Mouse (Mus musculus): Measurements from ENCODE around the gene Rdh16f1. TPM values are rescaled to one million over a fixed set of nuclear protein-coding genes. Genes with fewer than 3 reads are reported as not detected.
A peak's percentile ranks its signal among the peaks of the same experiment; 100 is the strongest.
"Not testable (repeated sequence)": the region's sequence is repeated elsewhere in the genome, so short reads cannot be mapped to it uniquely, and the experiment has no call there.

Gene Rdh16f1
- polyA plus RNA-seq, 1 experiment, result not detected

DNA sequence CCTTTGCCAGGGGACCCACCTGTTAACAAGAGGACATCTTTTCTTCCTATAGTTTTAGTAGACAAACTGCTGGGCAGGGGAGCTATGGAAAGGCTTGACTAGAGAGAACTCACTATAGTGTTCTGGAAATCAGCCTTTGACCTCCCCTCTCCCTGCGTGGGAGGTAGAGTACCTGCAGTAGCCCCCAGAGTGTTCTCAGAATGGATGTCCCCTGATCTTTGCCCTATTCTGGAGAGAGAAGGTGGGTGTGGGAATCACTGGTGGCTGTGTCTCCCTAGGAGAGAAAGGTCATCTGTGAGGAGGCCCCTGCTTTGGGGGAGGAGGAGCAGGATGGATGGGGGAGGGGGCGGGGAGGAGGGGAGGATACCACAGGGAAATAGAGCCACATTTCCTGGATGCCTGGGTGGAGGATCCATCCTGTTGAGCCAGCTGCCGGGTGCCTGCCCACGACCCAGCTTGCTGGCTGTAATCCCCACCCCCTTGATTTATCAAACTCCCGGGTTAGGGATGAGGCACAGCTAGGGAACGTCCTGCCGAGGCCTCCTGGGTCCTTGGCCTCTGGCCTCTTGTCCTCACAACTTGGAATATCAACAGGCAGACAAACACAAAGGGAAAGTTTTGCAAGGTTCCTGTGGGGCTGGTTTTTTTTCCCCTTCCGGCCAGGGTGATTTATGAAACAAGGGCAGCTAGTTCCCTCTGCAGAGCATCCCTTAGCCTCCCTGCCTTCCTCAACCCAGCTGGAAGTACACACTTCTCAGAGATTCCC is 10.6 kb upstream of the Rdh16f1 start:
- H3K27me3 ChIP-seq (ENCODE audit: control insufficient read depth, insufficient read depth, low read length), result no peaks in the 10 kb centered on the region
- H3K27ac ChIP-seq (ENCODE audit: control insufficient read depth, insufficient read depth, low read depth, low read length), result no peak overlapping the region
- H3K36me3 ChIP-seq (ENCODE audit: control insufficient read depth, insufficient read depth, low read length), result no peaks in the 10 kb centered on the region; the same call in 1 of the 2 replicates
- no peak overlapping the region for H3K4me3 ChIP-seq (ENCODE audit: control insufficient read depth, low read depth, low read length)
- peaks cover 14% of the 10 kb centered on the region for H3K4me1 ChIP-seq (ENCODE audit: control insufficient read depth, insufficient read depth, low read length)
- TF ChIP-seq POLR2A (IDR thresholded peaks at IDR 0.05; ENCODE audit: control insufficient read depth, low read depth, low read length), result no peak

DNA sequence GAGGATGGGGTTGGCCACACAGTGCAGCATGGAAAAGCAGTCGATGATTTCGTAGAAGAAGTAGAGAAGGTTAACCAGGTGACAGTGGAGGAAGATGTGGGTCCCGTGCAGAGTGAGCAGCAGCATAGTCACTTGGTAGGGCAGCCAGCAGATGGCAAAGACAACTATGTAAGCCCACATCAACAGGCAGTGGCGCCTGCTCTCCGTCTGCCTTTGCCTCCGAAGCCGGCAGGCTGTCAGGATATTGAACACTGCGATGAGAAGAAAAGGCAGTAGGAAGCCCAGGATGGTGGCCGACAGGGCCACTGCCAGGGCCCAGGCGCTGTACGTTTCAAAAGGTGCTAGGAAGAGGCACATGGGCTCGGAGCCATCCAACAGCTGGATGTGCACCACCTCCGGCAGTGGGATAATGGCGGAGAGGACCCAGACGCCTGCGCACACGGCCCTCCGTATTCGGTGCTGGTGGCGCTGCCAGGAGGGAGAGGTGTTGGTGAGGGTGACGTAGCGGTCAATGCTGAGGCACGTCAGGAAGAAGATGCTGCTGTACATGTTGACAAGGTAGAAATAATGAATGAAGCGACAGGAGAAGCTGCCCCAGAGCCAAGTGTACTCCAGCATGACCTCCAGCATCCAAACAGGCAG is 9.3 kb upstream of the Rdh16f1 start:
- Histone ChIP-seq H3K27me3 (ENCODE audit: control insufficient read depth, insufficient read depth, low read length) (no peaks in the 10 kb centered on the region), H3K36me3 (ENCODE audit: control insufficient read depth, insufficient read depth, low read length) (no peaks in the 10 kb centered on the region), H3K27ac (ENCODE audit: control insufficient read depth, insufficient read depth, low read depth, low read length) (peak overlapping the region; percentile 12), H3K4me3 (ENCODE audit: control insufficient read depth, low read depth, low read length) (peak overlapping the region; percentile 22), H3K4me1 (ENCODE audit: control insufficient read depth, insufficient read depth, low read length) (peaks cover 14% of the 10 kb centered on the region)
- TF ChIP-seq CTCF (IDR thresholded peaks at IDR 0.05; ENCODE audit: control insufficient read depth, insufficient read depth, insufficient replicate concordance, low read depth, low read length) (no peak), POLR2A (IDR thresholded peaks at IDR 0.05; ENCODE audit: control insufficient read depth, low read depth, low read length) (no peak)

DNA sequence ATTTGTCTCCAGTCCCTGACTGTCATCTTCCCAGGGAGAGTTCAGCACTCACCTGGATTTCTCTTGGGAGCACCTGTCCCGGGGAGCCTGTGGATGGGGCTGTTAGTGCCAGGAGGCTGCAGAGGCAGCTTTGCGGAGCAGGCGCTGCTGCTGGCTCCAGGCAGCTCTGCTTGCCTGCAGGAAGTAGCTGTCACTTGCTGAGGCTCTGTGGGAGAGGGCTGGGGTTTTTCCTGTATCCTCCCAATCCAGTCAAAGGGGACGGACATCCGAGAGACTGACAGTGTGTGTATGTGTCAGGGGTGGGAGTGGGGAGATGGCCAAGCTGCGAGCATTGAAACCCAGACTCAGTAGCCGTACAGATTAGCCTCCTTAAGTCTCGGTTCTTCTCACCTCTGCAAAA is 8.0 kb upstream of the Rdh16f1 start, which contains the start of gene Gpr182:
Gpr182 (minus strand) TSS at position 185 of the 400 bp plus-strand sequence.
- no peak for TF ChIP-seq POLR2A (IDR thresholded peaks at IDR 0.05; ENCODE audit: control insufficient read depth, low read depth, low read length)
- no peak for TF ChIP-seq CTCF (IDR thresholded peaks at IDR 0.05; ENCODE audit: control insufficient read depth, insufficient read depth, insufficient replicate concordance, low read depth, low read length)
- H3K27ac ChIP-seq (ENCODE audit: control insufficient read depth, insufficient read depth, low read depth, low read length), result no peak within 1 kb of the TSS
- H3K36me3 ChIP-seq (ENCODE audit: control insufficient read depth, insufficient read depth, low read length), result no peaks in the 10 kb centered on the region
- H3K4me1 ChIP-seq (ENCODE audit: control insufficient read depth, insufficient read depth, low read length), result peaks cover 22% of the 10 kb centered on the region
- H3K27me3 ChIP-seq (ENCODE audit: control insufficient read depth, insufficient read depth, low read length), result no peaks in the 10 kb centered on the region
- H3K4me3 ChIP-seq (ENCODE audit: control insufficient read depth, low read depth, low read length), result peak within 1 kb of the TSS; percentile 2; the same call in 1 of the 2 replicates

DNA sequence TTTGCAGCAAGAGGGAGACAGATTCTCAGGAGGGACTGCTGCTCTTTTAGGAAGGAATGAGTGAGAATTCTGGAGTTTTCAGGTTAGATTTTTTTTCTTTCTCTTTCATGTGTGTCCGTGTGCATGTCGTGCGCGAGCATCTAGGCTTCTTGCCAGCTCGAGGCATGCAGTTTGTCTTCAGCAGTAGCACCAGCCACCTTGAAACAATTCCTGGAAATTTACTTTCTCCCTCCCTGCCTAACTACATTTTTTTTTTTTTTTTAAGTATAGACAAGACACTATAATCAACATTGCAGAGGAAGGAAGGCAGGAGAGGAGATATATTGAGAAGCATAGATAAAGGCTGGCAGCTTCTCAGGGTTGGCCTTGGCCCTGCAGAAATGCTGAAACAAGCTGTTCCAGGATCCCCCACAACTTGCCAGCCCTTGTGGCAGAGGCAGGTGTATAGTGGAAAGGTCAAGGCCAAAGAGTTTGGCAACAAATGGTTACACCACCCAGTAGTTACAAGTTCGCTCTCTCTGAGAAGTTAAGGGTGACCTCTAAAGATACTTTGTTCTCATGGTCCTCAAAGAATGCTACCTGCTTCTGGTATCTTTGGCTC is 4.9 kb upstream of the Rdh16f1 start:
- Histone ChIP-seq H3K4me3 (ENCODE audit: control insufficient read depth, low read depth, low read length) (no peak overlapping the region), H3K27me3 (ENCODE audit: control insufficient read depth, insufficient read depth, low read length) (no peaks in the 10 kb centered on the region), H3K4me1 (ENCODE audit: control insufficient read depth, insufficient read depth, low read length) (peaks cover 21% of the 10 kb centered on the region), H3K36me3 (ENCODE audit: control insufficient read depth, insufficient read depth, low read length) (no peaks in the 10 kb centered on the region), H3K27ac (ENCODE audit: control insufficient read depth, insufficient read depth, low read depth, low read length) (peak overlapping the region; percentile 71)
- TF ChIP-seq POLR2A (IDR thresholded peaks at IDR 0.05; ENCODE audit: control insufficient read depth, low read depth, low read length) (no peak), CTCF (IDR thresholded peaks at IDR 0.05; ENCODE audit: control insufficient read depth, insufficient read depth, insufficient replicate concordance, low read depth, low read length) (no peak)

DNA sequence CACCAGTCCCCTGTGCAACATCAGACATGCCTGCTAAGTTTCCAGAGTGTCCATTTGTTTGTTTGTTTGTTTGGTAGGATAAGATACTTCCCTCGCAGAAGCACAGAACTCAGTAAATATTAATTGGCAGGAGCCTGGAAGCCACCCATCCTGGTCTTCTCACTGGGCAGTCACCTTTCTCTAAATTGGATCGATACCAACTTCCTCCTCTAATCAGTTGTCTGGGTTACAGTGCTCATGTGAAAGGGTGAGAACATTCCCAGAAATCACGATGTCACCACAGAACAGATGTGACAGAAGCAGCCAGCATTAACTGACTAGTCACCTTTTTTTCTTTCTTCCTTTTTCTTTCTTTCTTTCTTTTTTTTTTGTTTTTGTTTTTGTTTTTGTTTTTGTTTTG is 4.3 kb upstream of the Rdh16f1 start:
- H3K36me3 ChIP-seq (ENCODE audit: control insufficient read depth, insufficient read depth, low read length), result no peaks in the 10 kb centered on the region
- peaks cover 16% of the 10 kb centered on the region for H3K4me1 ChIP-seq (ENCODE audit: control insufficient read depth, insufficient read depth, low read length)
- no peaks in the 10 kb centered on the region for H3K27me3 ChIP-seq (ENCODE audit: control insufficient read depth, insufficient read depth, low read length)
- H3K4me3 ChIP-seq (ENCODE audit: control insufficient read depth, low read depth, low read length), result no peak overlapping the region
- no peak for TF ChIP-seq POLR2A (IDR thresholded peaks at IDR 0.05; ENCODE audit: control insufficient read depth, low read depth, low read length)
- no peak for TF ChIP-seq CTCF (IDR thresholded peaks at IDR 0.05; ENCODE audit: control insufficient read depth, insufficient read depth, insufficient replicate concordance, low read depth, low read length)
- peak overlapping the region; percentile 71 for H3K27ac ChIP-seq (ENCODE audit: control insufficient read depth, insufficient read depth, low read depth, low read length)

DNA sequence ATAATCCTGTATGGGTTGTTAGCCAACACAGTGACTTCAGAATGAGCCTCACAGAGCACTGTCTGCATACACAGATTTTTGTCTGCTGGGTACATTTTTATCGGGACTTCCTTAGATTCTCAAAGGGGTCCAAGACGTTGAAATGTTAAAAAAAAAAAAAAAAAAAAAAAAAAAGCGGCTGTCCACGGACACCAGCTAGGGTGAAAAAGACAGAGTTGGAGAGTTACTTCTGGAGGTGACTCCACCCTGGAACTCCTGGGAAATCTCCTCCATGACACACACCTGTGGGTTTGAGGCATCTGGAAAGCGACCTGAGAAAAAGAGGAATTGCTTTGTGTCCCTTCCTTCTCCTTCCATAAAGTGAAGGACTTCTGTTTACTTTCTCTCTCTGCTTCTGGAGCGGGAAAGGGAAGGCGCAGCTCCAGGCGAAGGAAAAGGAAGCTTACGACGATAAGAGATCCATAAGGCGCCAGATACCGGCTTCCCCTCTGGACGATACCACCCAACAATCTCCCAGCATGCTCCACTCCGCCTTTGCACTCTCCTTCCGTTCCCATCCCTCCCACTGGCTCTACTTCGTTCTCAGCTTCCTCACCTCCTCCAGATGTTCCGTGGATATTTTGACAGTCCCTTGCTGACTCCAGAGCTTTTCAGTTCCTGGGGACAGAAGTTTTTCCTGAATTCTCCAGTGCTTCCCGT is 3.7 kb upstream of the Rdh16f1 start:
- Histone ChIP-seq H3K4me3 (ENCODE audit: control insufficient read depth, low read depth, low read length) (peak overlapping the region; percentile 10), H3K4me1 (ENCODE audit: control insufficient read depth, insufficient read depth, low read length) (peaks cover 9% of the 10 kb centered on the region), H3K27me3 (ENCODE audit: control insufficient read depth, insufficient read depth, low read length) (no peaks in the 10 kb centered on the region), H3K36me3 (ENCODE audit: control insufficient read depth, insufficient read depth, low read length) (no peaks in the 10 kb centered on the region), H3K27ac (ENCODE audit: control insufficient read depth, insufficient read depth, low read depth, low read length) (peak overlapping the region; percentile 2; the same call in 1 of the 2 replicates)
- TF ChIP-seq POLR2A (IDR thresholded peaks at IDR 0.05; ENCODE audit: control insufficient read depth, low read depth, low read length) (0 out of 2 replicates have a peak, but pooled peaks have one; percentile 15), CTCF (IDR thresholded peaks at IDR 0.05; ENCODE audit: control insufficient read depth, insufficient read depth, insufficient replicate concordance, low read depth, low read length) (no peak)

DNA sequence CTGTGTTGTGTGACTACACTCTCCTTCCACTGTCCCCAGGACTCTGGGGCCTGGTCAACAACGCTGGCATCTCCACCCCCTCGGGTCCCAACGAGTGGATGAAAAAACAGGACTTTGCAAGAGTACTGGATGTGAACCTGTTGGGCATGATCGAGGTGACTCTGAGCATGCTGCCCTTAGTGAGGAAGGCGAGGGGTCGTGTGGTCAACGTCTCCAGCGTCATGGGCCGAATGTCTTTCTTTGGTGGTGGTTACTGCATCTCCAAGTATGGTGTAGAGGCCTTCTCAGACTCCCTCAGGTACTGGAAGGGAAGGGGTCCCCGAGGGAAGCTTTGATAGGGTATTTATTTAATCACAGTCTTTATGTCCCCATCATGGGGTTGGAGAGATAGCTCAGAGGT is 3.3 kb downstream of the Rdh16f1 start:
- not testable (repeated sequence) for H3K36me3 ChIP-seq (ENCODE audit: control insufficient read depth, insufficient read depth, low read length)

More for the DNA sequence above, 3.3 kb downstream of the Rdh16f1 start:
- not testable (repeated sequence) for H3K4me1 ChIP-seq (ENCODE audit: control insufficient read depth, insufficient read depth, low read length); H3K27ac ChIP-seq (ENCODE audit: control insufficient read depth, insufficient read depth, low read depth, low read length); H3K27me3 ChIP-seq (ENCODE audit: control insufficient read depth, insufficient read depth, low read length); H3K4me3 ChIP-seq (ENCODE audit: control insufficient read depth, low read depth, low read length)

Measured in testis, adult 2 months (tissue).